Mouse (Mus musculus) lung, postnatal 0 days (tissue): ENCODE results near the gene Gm8300.

Source experiments
- CTCF ChIP-seq: IDR thresholded peaks from 2 replicates; pipeline ENCODE4 v1.5.1; 2016; ENCODE audit warnings: antibody characterized with exemption, mild to moderate bottlenecking
- EP300 ChIP-seq: IDR thresholded peaks from 2 replicates; pipeline ENCODE4 v1.6.1; 2016; ENCODE audit warnings: antibody characterized with exemption, mild to moderate bottlenecking, control low read depth

DNA sequence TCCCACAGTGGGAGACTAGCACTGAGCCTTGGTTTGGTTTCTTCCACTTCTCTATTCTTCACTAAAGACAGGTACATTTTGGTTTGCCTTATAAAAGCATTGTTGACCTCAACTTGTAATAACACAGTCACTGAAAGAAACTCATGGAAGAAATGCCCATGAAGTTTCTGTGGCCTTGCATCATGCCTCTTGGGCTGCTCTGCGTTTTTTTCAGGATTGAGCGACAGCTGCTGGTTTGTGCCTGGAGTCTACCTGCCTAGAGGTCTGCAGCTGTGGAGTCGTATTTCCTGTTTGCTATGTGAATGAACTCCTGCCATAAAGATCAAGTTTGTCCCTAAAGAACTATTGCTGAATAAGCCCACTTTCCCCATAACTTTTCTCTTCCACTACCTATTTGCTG is 29.8 kb downstream of the Gm8300 start:
- TF ChIP-seq CTCF (no peak), EP300 (no peak)
